Mouse (Mus musculus) lung, postnatal 4 days (tissue): ENCODE measurements at regions not wholly inside any gene's neighbourhood (a gene's known extent, or its start where the extent isn't known, plus 50 kb on each side); places are given as distances from the start of the nearest gene placed in this dataset.
A peak's percentile ranks its signal among the peaks of the same experiment; 100 is the strongest.

Experiments used
- DNase-seq, 2 experiments: peaks; one replicate each; pipeline ENCODE4 v3.0.0; 2021

GRCm38 (mm10) chr3:41353021-41353420 lies 202.5 kb upstream of the Jade1 start:
- DNase-seq = no peak

GRCm38 (mm10) chr3:41351786-41352185 lies 203.7 kb upstream of the Jade1 start:
- DNase-seq = no peak

GRCm38 (mm10) chr3:41351091-41351685 lies 204.3 kb upstream of the Jade1 start:
- DNase-seq = no peak

- DNase-seq = no peak
Observed at GRCm38 (mm10) chr3:41350331-41350730, 205.2 kb upstream of the Jade1 start.

- DNase-seq = peak; percentile 46 to 65
Observed at GRCm38 (mm10) chr3:41348795-41349194, 206.7 kb upstream of the Jade1 start.

- DNase-seq = no peak
Observed at GRCm38 (mm10) chr3:41346863-41347262, 208.7 kb upstream of the Jade1 start.

GRCm38 (mm10) chr3:41343431-41343830 lies 212.1 kb upstream of the Jade1 start:
- no peak for DNase-seq

- DNase-seq = peak in 1 of 2 experiments; percentile 31
Observed at GRCm38 (mm10) chr3:41332481-41332880, 223.1 kb upstream of the Jade1 start.

- peak; percentile 46 to 60 for DNase-seq
Observed at GRCm38 (mm10) chr3:41330356-41330755, 225.2 kb upstream of the Jade1 start.

- DNase-seq = no peak
Observed at GRCm38 (mm10) chr3:41328828-41329227, 226.7 kb upstream of the Jade1 start.

- peak; percentile 33 to 74 for DNase-seq
Observed at GRCm38 (mm10) chr3:41326211-41327104, 229.1 kb upstream of the Jade1 start.

- peak; percentile 16 to 44 for DNase-seq
Observed at GRCm38 (mm10) chr3:41321808-41322207, 233.7 kb upstream of the Jade1 start.

GRCm38 (mm10) chr3:41319214-41319856 lies 236.2 kb upstream of the Jade1 start:
- DNase-seq = no peak

- DNase-seq = no peak
Observed at GRCm38 (mm10) chr3:41318232-41319131, 235.6 kb upstream of the Pgrmc2 start.

GRCm38 (mm10) chr3:41317170-41317569 lies 234.3 kb upstream of the Pgrmc2 start:
- DNase-seq = no peak

- no peak for DNase-seq
Observed at GRCm38 (mm10) chr3:41312492-41312891, 229.6 kb upstream of the Pgrmc2 start.

GRCm38 (mm10) chr3:41307400-41308028 lies 224.7 kb upstream of the Pgrmc2 start:
- no peak for DNase-seq

GRCm38 (mm10) chr3:41302805-41303204 lies 220.0 kb upstream of the Pgrmc2 start:
- DNase-seq = no peak

- DNase-seq = no peak
Observed at GRCm38 (mm10) chr3:41298776-41299175, 215.9 kb upstream of the Pgrmc2 start.

GRCm38 (mm10) chr3:41296152-41296809 lies 213.4 kb upstream of the Pgrmc2 start:
- DNase-seq = no peak

- DNase-seq = peak; percentile 37 to 58
Observed at GRCm38 (mm10) chr3:41295150-41295549, 212.3 kb upstream of the Pgrmc2 start.
